Mouse (Mus musculus) brain, embryonic 14.5 days (tissue): Measurements from ENCODE around the gene Kif2a.

ENCODE experiments used
- CTCF ChIP-seq: fragments of 200-500 bp; IDR thresholded peaks from 2 replicates; pipeline ENCODE4 v1.5.1; 2012; ENCODE audit warnings: inconsistent platforms, mild to moderate bottlenecking, moderate library complexity, borderline replicate concordance; ENCODE audit not compliant: insufficient read depth, insufficient read length; ENCODE audit errors: extremely low read depth
- POLR2A ChIP-seq: fragments of 200-500 bp; IDR thresholded peaks from 2 replicates; pipeline ENCODE4 v1.6.1; 2012; ENCODE audit warnings: mild to moderate bottlenecking, inconsistent platforms, borderline replicate concordance; ENCODE audit not compliant: poor library complexity, insufficient read depth, insufficient read length, severe bottlenecking; ENCODE audit errors: extremely low read depth

DNA sequence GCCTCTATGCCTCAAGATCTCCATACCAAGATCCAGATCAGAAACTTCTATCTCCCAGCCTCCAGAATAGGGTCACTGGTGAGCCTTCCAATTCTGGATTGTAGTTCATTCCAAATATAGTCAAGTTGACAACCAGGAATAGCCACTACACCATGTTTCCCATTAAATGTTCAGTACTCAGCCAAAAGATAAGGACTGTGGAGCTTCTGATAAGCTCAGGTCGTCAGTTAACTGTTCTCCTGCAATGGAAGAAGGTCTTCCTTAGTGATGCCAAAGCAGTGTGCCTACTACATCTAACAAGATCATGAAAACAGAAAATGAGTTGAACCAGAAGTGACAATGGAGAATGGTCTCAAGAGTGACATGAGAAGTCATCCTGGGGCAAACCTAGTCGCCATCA lies 25.0 kb downstream of the Kif2a start:
- TF ChIP-seq POLR2A (no peak), CTCF (no peak)
